Mouse (Mus musculus): ENCODE data around the gene Dst.

Dst gene

DNA sequence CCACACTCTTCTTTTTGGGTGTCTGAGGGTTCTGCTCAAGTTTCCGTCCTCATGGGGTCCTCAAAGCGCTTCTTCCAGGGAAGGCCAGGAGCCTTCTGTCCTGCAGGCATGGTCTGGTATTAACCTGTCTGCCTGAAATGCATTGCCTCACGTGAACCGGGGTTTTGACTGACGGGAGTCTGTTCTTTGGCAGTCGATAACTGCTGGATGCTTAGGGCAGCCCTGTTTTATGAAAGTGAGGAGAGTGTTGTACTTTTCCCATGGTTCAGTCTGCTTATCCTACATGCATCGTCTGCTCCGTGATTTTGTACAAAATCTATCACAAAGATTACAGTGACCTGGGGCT is 338.6 kb downstream of the Dst start:
- DNase-seq = no peak

- DNase-seq = no peak
Observed at GRCm38 (mm10) chr1:34251137-34251536, 343.1 kb downstream of the Dst start.

DNA sequence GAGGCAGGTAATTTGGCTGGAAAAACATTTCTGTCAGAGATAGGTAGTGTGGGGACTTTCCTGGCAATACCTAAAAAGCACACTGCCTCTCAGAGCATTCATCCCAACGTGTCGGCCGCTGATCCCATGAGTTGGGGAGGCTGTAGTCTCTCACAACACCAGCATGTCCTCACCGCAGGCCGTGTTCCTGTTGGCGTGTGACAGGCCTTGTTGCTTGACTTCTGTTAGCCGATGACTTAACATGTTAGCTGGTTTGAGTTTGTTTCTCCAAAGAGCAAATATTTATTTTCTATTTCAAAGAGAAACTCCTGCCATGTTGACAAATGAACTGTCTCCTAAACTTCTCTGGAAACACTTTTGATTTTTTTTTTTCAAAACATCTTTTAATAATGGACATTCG is 344.2 kb downstream of the Dst start:
- DNase-seq = no peak

- no peak for DNase-seq
Observed at GRCm38 (mm10) chr1:34253876-34254275, 345.9 kb downstream of the Dst start.

GRCm38 (mm10) chr1:34259898-34260297 is 351.9 kb downstream of the Dst start:
- DNase-seq = no peak

DNA sequence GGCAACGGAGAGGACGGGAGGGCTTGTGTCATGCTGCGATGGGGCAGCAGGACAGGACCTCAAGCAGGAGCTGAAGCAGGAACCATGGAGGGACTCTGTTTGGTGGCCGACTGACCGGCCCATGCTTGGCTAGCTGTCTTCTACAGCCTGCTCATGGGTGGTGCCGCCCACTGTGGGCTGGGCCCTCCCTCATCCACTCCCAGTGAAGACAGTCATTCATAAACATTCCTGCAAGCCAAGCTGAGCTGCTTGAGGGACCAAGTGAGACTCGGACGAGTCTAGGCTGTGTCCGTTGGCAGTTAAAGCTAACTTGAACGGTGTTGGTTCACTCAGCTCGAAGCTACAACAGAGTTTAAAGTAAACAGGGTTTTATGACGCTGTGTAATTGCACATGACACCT is 353.0 kb downstream of the Dst start:
- peak; percentile 18 to 19 for DNase-seq

DNA sequence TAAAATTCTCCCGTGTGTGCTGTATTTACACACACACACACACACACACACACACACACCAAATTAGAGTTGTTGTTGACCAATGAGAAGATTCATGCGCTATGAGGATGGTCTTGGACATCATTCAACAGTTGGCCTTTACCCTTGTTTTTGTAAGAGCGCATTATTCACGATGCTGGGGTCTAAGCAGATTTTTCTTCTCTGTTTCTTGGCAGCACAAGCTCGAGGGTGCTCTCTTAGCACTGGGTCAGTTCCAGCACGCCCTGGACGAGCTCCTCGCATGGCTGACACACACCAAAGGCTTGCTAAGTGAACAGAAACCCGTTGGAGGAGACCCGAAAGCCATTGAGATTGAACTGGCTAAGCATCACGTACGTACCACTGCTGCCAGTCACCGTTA is 360.5 kb downstream of the Dst start:
- DNase-seq = peak; percentile 39 to 52

- DNase-seq = no peak
Observed at GRCm38 (mm10) chr1:34269578-34269977, 361.6 kb downstream of the Dst start.

- DNase-seq = no peak
Observed at GRCm38 (mm10) chr1:34273922-34274321, 365.9 kb downstream of the Dst start.

DNA sequence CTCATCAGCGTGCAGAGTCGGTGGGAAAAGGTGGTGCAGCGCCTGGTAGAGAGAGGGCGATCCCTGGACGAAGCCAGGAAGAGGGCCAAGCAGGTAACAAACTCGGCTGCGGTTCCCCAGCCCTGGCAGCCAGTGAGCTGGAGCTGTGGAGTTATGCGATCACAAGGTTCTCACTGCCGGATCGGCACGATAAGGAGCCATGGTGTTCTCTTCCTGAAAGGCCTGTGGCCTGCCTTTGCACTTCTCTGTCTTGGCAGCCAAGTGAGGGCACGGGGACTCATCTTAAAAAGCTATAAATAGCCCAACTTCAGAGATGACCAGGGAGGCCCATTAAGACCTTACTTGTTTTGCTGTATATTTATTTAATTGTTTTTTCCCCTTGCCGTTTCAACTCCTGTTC is 367.8 kb downstream of the Dst start:
- no peak for DNase-seq

DNA sequence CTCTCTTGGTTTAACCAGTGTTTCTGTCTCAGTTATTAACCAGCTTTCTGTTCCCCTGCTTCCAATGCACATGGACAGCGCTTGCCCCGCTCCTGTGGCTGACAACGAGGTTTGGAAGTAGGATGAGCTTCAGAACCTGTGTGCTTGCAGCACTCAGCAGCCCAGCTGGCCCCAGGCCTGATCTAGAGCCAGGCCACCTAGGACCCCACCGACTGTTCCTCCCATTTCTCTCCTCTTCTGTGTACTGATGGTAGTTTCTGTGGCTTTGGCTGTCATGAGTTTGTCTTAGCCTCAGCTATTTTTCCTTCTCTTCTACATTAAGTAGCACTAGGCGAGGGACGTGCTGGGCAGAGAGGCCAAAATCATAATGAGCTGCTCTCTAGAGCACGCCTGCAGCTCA is 368.7 kb downstream of the Dst start:
- DNase-seq = no peak

GRCm38 (mm10) chr1:34277259-34277658 is 369.2 kb downstream of the Dst start:
- no peak for DNase-seq

DNA sequence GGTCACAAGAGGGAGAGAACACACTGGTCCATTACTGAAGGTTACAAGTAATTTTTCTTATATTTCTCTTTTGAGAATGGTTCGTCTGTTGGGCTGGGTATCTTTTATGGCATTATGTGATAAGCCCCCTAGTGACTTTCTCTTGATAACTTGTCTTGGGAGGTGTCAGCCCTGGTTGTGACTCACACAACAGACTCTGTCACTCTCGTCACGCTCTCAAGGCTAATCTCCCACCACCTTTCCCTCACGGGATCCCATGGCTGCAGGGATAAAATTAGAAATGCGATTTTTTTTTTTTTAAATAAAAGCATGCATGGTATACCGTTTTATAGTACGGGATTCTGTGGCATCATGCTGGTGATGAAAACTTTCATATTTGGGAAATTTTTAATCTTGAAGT is 375.5 kb downstream of the Dst start:
- no peak for DNase-seq

- DNase-seq = no peak
Observed at GRCm38 (mm10) chr1:34284979-34285378, 377.0 kb downstream of the Dst start.

GRCm38 (mm10) chr1:34287731-34288130 is 379.7 kb downstream of the Dst start:
- no peak for DNase-seq

DNA sequence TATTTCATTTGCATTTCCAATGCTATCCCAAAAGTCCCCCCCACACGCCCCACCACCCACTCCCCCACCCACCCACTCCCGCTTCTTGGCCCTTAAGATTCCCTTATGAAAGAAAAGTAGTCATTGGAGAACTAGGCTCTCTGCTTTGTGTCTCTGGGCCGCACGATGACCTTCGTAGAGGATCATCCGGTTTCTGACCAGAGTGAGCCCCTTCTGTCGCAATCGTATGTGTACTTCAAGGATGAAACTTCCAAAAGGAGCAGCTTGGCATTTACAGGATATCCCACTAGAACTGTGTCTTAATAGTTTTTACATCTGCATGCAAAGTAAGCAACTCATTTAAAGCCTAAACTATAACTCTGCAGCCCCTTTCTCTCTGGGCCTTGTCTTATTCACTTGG is 380.2 kb downstream of the Dst start:
- DNase-seq = no peak

DNA sequence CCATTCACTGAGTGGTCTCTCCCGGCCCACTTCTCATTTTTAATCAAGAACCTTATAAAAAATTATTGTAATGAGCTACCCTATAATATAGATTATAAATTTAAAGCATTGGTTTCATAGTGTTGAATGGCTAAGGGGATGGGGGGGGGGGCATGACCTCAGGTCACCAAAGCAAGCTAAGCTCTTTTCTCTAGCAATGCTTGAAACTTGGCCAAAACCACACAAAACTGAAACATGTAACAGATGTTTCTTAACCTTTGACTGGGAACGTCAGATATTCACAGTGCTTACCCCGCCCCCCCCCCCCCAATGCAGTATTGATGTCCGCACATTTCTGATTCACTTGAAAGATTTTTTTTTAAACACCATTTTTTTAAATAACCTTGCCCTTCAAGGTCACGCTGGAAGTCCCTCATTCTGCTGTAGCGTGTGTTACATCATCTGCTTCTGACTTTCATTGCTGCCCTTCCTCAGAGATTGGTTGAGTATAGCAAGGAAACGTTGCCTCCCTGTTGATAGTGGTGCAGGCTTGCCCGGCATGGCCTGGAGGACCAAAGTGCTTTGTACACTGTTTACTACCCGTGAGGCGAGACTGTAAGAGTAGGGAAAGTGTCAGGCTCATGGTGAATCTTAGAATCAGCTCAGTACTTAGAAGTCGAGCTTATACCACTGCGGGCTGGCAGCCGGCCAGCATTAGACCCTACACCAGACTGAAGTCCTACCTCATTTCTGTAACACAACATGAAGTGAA is 380.9 kb downstream of the Dst start:
- DNase-seq = peak in 1 of 2 experiments; percentile 23

- DNase-seq = no peak
Observed at GRCm38 (mm10) chr1:34289472-34289748, 381.4 kb downstream of the Dst start.

DNA sequence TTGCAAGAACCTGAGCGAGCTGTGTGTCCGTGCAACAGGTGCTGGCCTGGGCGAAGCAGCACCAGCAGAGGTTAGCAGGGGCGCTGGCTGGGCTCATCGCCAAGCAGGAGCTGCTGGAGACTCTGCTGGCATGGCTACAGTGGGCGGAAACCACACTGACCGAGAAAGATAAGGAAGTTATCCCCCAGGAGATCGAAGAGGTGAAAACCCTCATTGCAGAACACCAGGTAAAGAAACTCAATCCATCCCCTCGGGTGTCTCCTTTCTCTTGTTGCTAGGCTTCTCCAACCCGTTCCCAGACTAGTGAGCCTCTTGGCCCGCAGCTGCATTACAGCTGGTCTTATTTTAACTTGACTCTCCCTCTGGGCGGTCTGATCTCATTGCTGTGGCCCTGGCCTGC is 382.3 kb downstream of the Dst start:
- DNase-seq = peak in 1 of 2 experiments; percentile 46

- DNase-seq = no peak
Observed at GRCm38 (mm10) chr1:34293198-34293597, 385.2 kb downstream of the Dst start.

DNA sequence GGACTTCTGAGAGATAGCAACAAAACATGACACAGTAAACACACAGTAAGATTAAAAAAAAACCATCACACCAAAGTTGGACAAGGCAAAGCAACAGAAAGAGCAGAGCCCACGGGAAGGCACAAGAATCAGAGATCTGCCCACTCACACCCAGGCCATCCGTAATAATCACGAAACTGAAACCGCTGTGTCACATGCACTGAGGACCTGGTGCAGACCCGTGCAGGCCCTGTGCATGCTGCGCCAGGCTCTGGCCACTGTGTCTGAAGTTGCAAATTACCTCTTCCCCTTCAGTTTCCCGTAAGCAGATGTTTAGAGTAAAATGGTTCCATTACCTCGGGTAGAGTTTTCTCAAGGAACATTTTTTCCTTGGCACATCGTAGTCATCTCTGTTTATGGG is 389.6 kb downstream of the Dst start:
- no peak for DNase-seq

DNA sequence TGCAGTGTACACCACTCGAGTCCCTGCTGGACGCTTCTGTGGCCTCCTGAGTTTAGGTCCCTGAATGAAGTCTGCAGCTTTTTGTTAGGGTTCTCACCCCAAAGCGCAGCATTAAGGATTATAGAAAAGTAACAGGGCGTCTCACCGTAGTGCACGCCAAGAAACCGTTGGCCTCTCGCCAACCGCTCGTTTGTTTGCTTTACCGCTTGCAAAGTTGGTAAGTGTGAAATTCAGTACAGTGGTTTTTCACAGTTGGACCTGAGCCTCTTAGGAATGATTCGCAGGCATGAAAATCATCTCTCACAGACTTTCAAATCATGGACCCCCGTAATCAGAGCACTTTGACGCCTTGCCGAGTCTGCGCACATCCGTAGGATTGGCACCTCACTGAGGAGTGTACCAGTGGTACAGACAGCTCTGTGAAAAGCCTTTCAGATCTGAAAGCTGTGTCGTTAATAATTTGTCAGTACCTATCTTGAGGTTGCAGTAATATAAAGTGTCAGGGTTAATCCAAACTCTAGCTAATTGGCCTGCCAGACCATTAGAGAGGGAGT is 390.7 kb downstream of the Dst start:
- DNase-seq = peak in 1 of 2 experiments; percentile 35

- DNase-seq = no peak
Observed at GRCm38 (mm10) chr1:34299507-34299906, 391.5 kb downstream of the Dst start.

DNA sequence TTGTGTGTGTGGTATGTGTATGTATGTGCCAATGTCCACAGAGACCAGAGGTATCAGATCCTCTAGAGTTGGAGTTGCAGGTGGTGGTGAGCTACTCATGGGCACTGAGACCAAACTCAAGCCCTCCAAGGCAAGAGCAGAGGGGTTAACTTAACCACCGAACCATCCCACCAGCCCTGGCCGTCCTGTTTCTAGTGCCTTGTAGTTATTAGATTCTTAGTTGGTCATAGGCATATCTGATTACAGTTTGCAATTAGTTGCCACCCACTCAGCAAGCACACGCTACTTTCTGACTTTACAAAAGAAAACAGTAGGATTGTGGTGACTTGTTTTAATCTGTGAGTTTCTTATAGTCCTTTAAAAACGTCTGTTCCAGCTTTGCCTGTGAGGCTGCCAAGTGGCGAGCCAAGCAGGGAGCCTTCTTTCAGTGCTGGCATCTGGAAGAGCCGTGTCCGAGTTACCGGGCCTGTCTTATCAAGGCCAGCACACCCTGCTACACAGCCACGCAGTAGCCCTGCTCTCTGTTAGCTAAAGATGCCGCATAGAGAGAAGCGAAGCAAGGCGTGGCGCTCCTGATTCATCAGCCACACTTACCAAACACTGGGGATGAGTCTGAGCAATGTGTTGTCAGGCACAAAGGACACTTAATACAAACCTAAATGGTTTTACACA is 392.4 kb downstream of the Dst start:
- DNase-seq = no peak

DNA sequence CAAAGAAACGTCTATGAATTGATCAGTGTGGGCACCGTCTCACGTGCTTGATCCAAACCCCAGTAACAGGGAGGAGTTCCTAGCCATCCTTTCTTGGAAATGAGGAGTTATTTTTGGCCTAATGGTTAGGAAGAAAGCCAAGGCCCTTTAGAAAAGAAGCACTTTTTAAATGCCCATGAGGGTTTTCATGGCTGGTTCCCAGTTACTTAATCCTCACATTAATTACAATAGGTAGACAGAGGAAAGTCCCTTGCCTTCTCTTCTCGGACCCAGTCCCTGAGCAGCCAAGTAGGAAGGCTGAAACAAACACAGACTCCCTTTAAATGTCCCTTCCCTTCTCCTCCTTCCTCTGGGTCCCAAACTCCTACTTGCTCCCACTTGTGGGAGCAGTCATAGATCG is 396.2 kb downstream of the Dst start:
- no peak for DNase-seq

Data from kidney, postnatal 36 days (tissue).